ENCODE assay signal across 38 mouse cellular contexts in the genomic region with DNA sequence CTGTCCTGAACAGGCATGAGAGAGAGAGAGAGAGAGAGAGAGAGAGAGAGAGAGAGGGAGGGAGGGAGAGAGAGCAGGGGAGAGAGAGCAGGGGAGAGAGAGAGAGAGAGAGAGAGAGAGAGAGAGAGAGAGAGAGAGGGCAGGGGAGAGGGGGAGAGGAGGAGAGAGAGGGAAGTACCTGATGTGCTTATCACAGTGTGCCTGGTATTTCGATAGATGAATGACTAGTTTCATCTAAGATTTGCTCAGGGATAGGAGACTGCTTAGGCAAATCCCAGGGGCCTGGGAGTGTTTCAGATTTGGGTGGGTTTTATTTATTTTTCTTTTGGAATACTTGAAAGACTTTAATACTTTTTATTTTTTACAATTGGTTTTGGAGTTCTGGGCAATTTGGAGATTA. TPM values are rescaled to one million over a fixed set of nuclear protein-coding genes. Genes with fewer than 3 reads are reported as not detected.
"Had no signal": no experiment of that assay in that cellular context is flagged by ENCODE, and none has a peak within 500 bp of the region (broad histone marks: within the 10 kb centered on the region; RNA-seq: fewer than 3 reads in every experiment).

No protein-coding gene starts in this region.

- H3K4me1 ChIP-seq: embryonic facial prominence, embryonic 12.5 days; embryonic facial prominence, embryonic 15.5 days; forebrain, embryonic 12.5 days; forebrain, embryonic 13.5 days; forebrain, embryonic 15.5 days had no signal

- H3K9ac ChIP-seq: embryonic facial prominence, embryonic 12.5 days; embryonic facial prominence, embryonic 13.5 days; embryonic facial prominence, embryonic 15.5 days; forebrain, embryonic 12.5 days; forebrain, embryonic 13.5 days; forebrain, embryonic 15.5 days had no signal

- H3K27ac ChIP-seq: embryonic facial prominence, embryonic 10.5 days; embryonic facial prominence, embryonic 12.5 days; embryonic facial prominence, embryonic 13.5 days; embryonic facial prominence, embryonic 15.5 days; forebrain, embryonic 12.5 days; forebrain, embryonic 13.5 days; forebrain, embryonic 15.5 days; gastrocnemius, adult 2 months; heart, embryonic 10.5 days had no signal

- H3K36me3 ChIP-seq: embryonic facial prominence, embryonic 10.5 days; embryonic facial prominence, embryonic 12.5 days; embryonic facial prominence, embryonic 13.5 days; embryonic facial prominence, embryonic 15.5 days; forebrain, embryonic 12.5 days; forebrain, embryonic 15.5 days; heart, embryonic 10.5 days had no signal

- H3K27me3 ChIP-seq: embryonic facial prominence, embryonic 12.5 days; embryonic facial prominence, embryonic 13.5 days; embryonic facial prominence, embryonic 15.5 days; forebrain, embryonic 12.5 days; forebrain, embryonic 13.5 days; forebrain, embryonic 15.5 days had no signal

- H3K9me3 ChIP-seq: embryonic facial prominence, embryonic 10.5 days; embryonic facial prominence, embryonic 12.5 days; embryonic facial prominence, embryonic 13.5 days; embryonic facial prominence, embryonic 15.5 days; forebrain, embryonic 12.5 days; forebrain, embryonic 13.5 days; forebrain, embryonic 15.5 days; heart, embryonic 10.5 days had no signal

- ATAC-seq: forebrain, embryonic 13.5 days; forebrain, embryonic 14.5 days; forebrain, embryonic 15.5 days; forebrain, embryonic 16.5 days had no signal

- H3K4me3 ChIP-seq: embryonic facial prominence, embryonic 10.5 days; embryonic facial prominence, embryonic 12.5 days; embryonic facial prominence, embryonic 13.5 days; embryonic facial prominence, embryonic 15.5 days; erythroblast, embryonic 14.5 days; forebrain, embryonic 12.5 days; forebrain, embryonic 13.5 days; forebrain, embryonic 15.5 days; gastrocnemius, adult 2 months; heart, embryonic 10.5 days had no signal

- H3K4me2 ChIP-seq: embryonic facial prominence, embryonic 12.5 days; embryonic facial prominence, embryonic 13.5 days; embryonic facial prominence, embryonic 15.5 days; forebrain, embryonic 12.5 days; forebrain, embryonic 13.5 days; forebrain, embryonic 15.5 days; heart, embryonic 11.5 days had no signal

- DNase-seq: cerebellum, adult 8-10 months; cerebellum, adult 9-10 months; cerebellum, adult 9-11 months; cerebellum, postnatal 14 days; cerebellum, postnatal 25 days; cerebellum, postnatal 36 days; embryo, embryonic 11 days; gastrocnemius, adult 2 months; gastrocnemius, postnatal 10 days; gastrocnemius, postnatal 14 days; gastrocnemius, postnatal 25 days; gastrocnemius, postnatal 36 days; heart, adult 11 months; heart, adult 18-20 months had no signal

RNA-seq across cellular contexts. Expression of a gene that starts 5.8 kb away (rescaled TPM):
- total RNA-seq: common myeloid progenitor, adult 5-6 weeks; gastrocnemius, adult 18-20 months; gastrocnemius, adult 2 months; gastrocnemius, adult 8-10 months; gastrocnemius, postnatal 14 days; gastrocnemius, postnatal 25 days; gastrocnemius, postnatal 36 days; gastrocnemius, postnatal 4 days; granulocyte monocyte progenitor cell, adult 5-6 weeks; heart, adult 18-20 months; heart, adult 8-10 months had no signal
- polyA plus RNA-seq: cortical plate, adult 2 months; erythroblast, embryonic 14.5 days; forebrain, embryonic 14.5 days; forebrain, embryonic 15.5 days; forebrain, embryonic 16.5 days; frontal cortex, adult 2 months; gonadal fat pad, adult 2 months had no signal

RNA-seq across cellular contexts. Expression of a gene that starts 52.8 kb away (rescaled TPM):
- total RNA-seq: common myeloid progenitor, adult 5-6 weeks; gastrocnemius, adult 18-20 months; gastrocnemius, adult 2 months; gastrocnemius, adult 8-10 months; gastrocnemius, postnatal 10 days; gastrocnemius, postnatal 14 days; gastrocnemius, postnatal 25 days; gastrocnemius, postnatal 36 days; gastrocnemius, postnatal 4 days; granulocyte monocyte progenitor cell, adult 5-6 weeks; heart, adult 18-20 months; heart, adult 8-10 months had no signal
- polyA plus RNA-seq: cortical plate, adult 2 months; embryonic facial prominence, embryonic 10.5 days; embryonic facial prominence, embryonic 11.5 days; embryonic facial prominence, embryonic 12.5 days; embryonic facial prominence, embryonic 13.5 days; embryonic facial prominence, embryonic 14.5 days; erythroblast, embryonic 14.5 days; forebrain, embryonic 11.5 days; forebrain, embryonic 12.5 days; forebrain, embryonic 13.5 days; forebrain, embryonic 14.5 days; forebrain, embryonic 15.5 days; forebrain, embryonic 16.5 days; gonadal fat pad, adult 2 months; heart, embryonic 10.5 days; heart, embryonic 11.5 days had no signal
